Mouse (Mus musculus) CH12.LX (cell line): ENCODE results near the gene Cldn7. TPM values are rescaled to one million over a fixed set of nuclear protein-coding genes. Genes with fewer than 3 reads are reported as not detected.

ENCODE experiments used
- DNase-seq: peaks from one replicate; pipeline ENCODE4 v3.0.0-alpha.2; 2013; ENCODE audit errors: extremely low read depth
- H3K27ac ChIP-seq: 2 replicates; pipeline ENCODE4 v1.5.1; 2012; ENCODE audit warnings: low read depth, mild to moderate bottlenecking, control low read depth, moderate library complexity; ENCODE audit not compliant: insufficient read depth
- H3K27me3 ChIP-seq: replicated peaks from 2 replicates; pipeline ENCODE3; 2012; ENCODE audit warnings: inconsistent platforms
- H3K36me3 ChIP-seq, 2 experiments: replicated peaks in 1 of 2; 2 replicates each; pipeline versions ENCODE3 to v1.6.1; 2012; ENCODE audit warnings: inconsistent platforms in 1 of 2, low read length in 1 of 2, mild to moderate bottlenecking in 1 of 2, mixed read lengths in 1 of 2, moderate library complexity in 1 of 2; ENCODE audit not compliant: control insufficient read depth in 1 of 2, insufficient read depth in 1 of 2
- H3K4me1 ChIP-seq, 2 experiments: 2 replicates each; pipeline ENCODE4 v1.6.1; 2012; ENCODE audit warnings: inconsistent platforms in 1 of 2, moderate library complexity in 1 of 2; ENCODE audit not compliant: insufficient read depth in 2 of 2, control insufficient read depth in 1 of 2
- H3K4me2 ChIP-seq: 2 replicates; pipeline ENCODE4 v1.6.1; 2012; ENCODE audit warnings: low read depth, mild to moderate bottlenecking, control low read depth; ENCODE audit not compliant: poor library complexity, insufficient read depth, severe bottlenecking
- H3K4me3 ChIP-seq, 3 experiments: fragments of 150-350 bp in 1 of 3; sonication (generic) in 1 of 3; replicated peaks in 1 of 3; 2 replicates each; pipeline versions ENCODE3 to v1.5.1; 2011 to 2012; ENCODE audit warnings: low read depth in 2 of 3, low read length in 2 of 3, mild to moderate bottlenecking in 2 of 3, moderate library complexity in 2 of 3, control low read depth in 1 of 3, improper control_type of control experiment in 1 of 3, inconsistent platforms in 1 of 3, mixed read lengths in 1 of 3; ENCODE audit not compliant: poor library complexity in 1 of 3
- H3K79me2 ChIP-seq: replicated peaks from 2 replicates; pipeline ENCODE4 v1.6.1; 2012; ENCODE audit warnings: mild to moderate bottlenecking, moderate library complexity; ENCODE audit not compliant: control insufficient read depth, poor library complexity, insufficient read depth, severe bottlenecking; ENCODE audit errors: extremely low read depth
- H3K9ac ChIP-seq: 2 replicates; pipeline ENCODE4 v1.6.1; 2012; ENCODE audit warnings: low read depth, mild to moderate bottlenecking, control low read depth, moderate library complexity; ENCODE audit not compliant: insufficient read depth
- H3K9me3 ChIP-seq: replicated peaks from 2 replicates; pipeline ENCODE3; 2012; ENCODE audit warnings: low read length, inconsistent platforms, mixed read lengths
- BHLHE40 ChIP-seq: IDR thresholded peaks from 2 replicates; pipeline ENCODE4 v1.6.1; 2011; ENCODE audit warnings: mild to moderate bottlenecking, low read depth, low read length, improper control_type of control experiment
- CHD1 ChIP-seq: IDR thresholded peaks from 2 replicates; pipeline ENCODE4 v1.6.1; 2012; ENCODE audit warnings: low read depth, low read length, improper control_type of control experiment, inconsistent platforms
- CHD2 ChIP-seq: IDR thresholded peaks from 2 replicates; pipeline ENCODE4 v1.6.1; 2011; ENCODE audit warnings: low read length, improper control_type of control experiment
- CTCF ChIP-seq, 2 experiments: IDR thresholded peaks in 1 of 2; conservative IDR thresholded peaks in 1 of 2; 2 replicates each; pipeline ENCODE4 v1.5.1; 2011 to 2012; ENCODE audit warnings: low read depth in 2 of 2, low read length in 2 of 2, improper control_type of control experiment in 1 of 2, inconsistent platforms in 1 of 2, mild to moderate bottlenecking in 1 of 2, moderate library complexity in 1 of 2
- E2F4 ChIP-seq: IDR thresholded peaks from 2 replicates; pipeline ENCODE4 v1.6.1; 2011; ENCODE audit warnings: low read depth, low read length, improper control_type of control experiment; ENCODE audit not compliant: insufficient replicate concordance
- EP300 ChIP-seq: IDR thresholded peaks from 2 replicates; pipeline ENCODE4 v1.6.1; 2011; ENCODE audit warnings: low read length, improper control_type of control experiment
- ETS1 ChIP-seq: conservative IDR thresholded peaks from 2 replicates; pipeline ENCODE4 v1.6.1; 2012; ENCODE audit warnings: low read depth, mild to moderate bottlenecking, inconsistent platforms, low read length, improper control_type of control experiment, moderate library complexity
- GABPA ChIP-seq: IDR thresholded peaks from 2 replicates; pipeline ENCODE4 v1.6.1; 2012; ENCODE audit warnings: low read depth, low read length, improper control_type of control experiment, inconsistent platforms; ENCODE audit not compliant: insufficient replicate concordance
- HCFC1 ChIP-seq: IDR thresholded peaks from 2 replicates; pipeline ENCODE4 v1.6.1; 2012; ENCODE audit warnings: low read depth, mild to moderate bottlenecking, inconsistent platforms, low read length, improper control_type of control experiment
- IRF4 ChIP-seq: IDR thresholded peaks from 2 replicates; pipeline ENCODE4 v1.6.1; 2014; ENCODE audit warnings: low read depth, mild to moderate bottlenecking, inconsistent platforms, low read length, improper control_type of control experiment
- JUN ChIP-seq: IDR thresholded peaks from 2 replicates; pipeline ENCODE4 v1.6.1; 2011; ENCODE audit warnings: low read depth, mild to moderate bottlenecking, low read length, improper control_type of control experiment, moderate library complexity; ENCODE audit not compliant: insufficient read depth
- JUND ChIP-seq: conservative IDR thresholded peaks from 2 replicates; pipeline ENCODE4 v1.6.1; 2011; ENCODE audit warnings: low read depth, low read length, improper control_type of control experiment
- KAT2A ChIP-seq: IDR thresholded peaks from 2 replicates; pipeline ENCODE4 v1.6.1; 2012; ENCODE audit warnings: low read length, improper control_type of control experiment, inconsistent platforms; ENCODE audit not compliant: insufficient replicate concordance
- MAX ChIP-seq: IDR thresholded peaks from 2 replicates; pipeline ENCODE4 v1.6.1; 2011; ENCODE audit warnings: low read length, improper control_type of control experiment
- MAZ ChIP-seq: IDR thresholded peaks from 2 replicates; pipeline ENCODE4 v1.6.1; 2012; ENCODE audit warnings: low read depth, mild to moderate bottlenecking, inconsistent platforms, low read length, improper control_type of control experiment, moderate library complexity
- MEF2A ChIP-seq: IDR thresholded peaks from 2 replicates; pipeline ENCODE4 v1.6.1; 2014; ENCODE audit warnings: low read depth, mild to moderate bottlenecking, inconsistent platforms, low read length, improper control_type of control experiment, borderline replicate concordance
- MXI1 ChIP-seq: IDR thresholded peaks from 2 replicates; pipeline ENCODE4 v1.6.1; 2011; ENCODE audit warnings: mild to moderate bottlenecking, low read depth, low read length, improper control_type of control experiment
- MYC ChIP-seq: IDR thresholded peaks from 2 replicates; pipeline ENCODE4 v1.6.1; 2011; ENCODE audit warnings: low read depth, mild to moderate bottlenecking, improper control_type of control experiment, low read length
- NELFE ChIP-seq: IDR thresholded peaks from 2 replicates; pipeline ENCODE4 v1.6.1; 2011; ENCODE audit warnings: low read depth, low read length, improper control_type of control experiment
- NRF1 ChIP-seq: IDR thresholded peaks from 2 replicates; pipeline ENCODE4 v1.6.1; 2014; ENCODE audit warnings: low read depth, mild to moderate bottlenecking, inconsistent platforms, low read length, improper control_type of control experiment, moderate library complexity
- POLR2A ChIP-seq: IDR thresholded peaks from 2 replicates; pipeline ENCODE4 v1.6.1; 2011; ENCODE audit warnings: low read depth, mild to moderate bottlenecking, improper control_type of control experiment, low read length
- RAD21 ChIP-seq: IDR thresholded peaks from 2 replicates; pipeline ENCODE4 v1.6.1; 2011; ENCODE audit warnings: low read depth, mild to moderate bottlenecking, low read length, improper control_type of control experiment, moderate library complexity
- SIN3A ChIP-seq: IDR thresholded peaks from 2 replicates; pipeline ENCODE4 v1.6.1; 2012; ENCODE audit warnings: low read length, improper control_type of control experiment, inconsistent platforms
- TBP ChIP-seq: conservative IDR thresholded peaks from 2 replicates; pipeline ENCODE4 v1.6.1; 2011; ENCODE audit warnings: low read depth, low read length, improper control_type of control experiment
- UBTF ChIP-seq: IDR thresholded peaks from 2 replicates; pipeline ENCODE4 v1.6.1; 2012; ENCODE audit warnings: low read depth, mild to moderate bottlenecking, inconsistent platforms, low read length, improper control_type of control experiment, moderate library complexity
- USF1 ChIP-seq: IDR thresholded peaks from 2 replicates; pipeline ENCODE4 v1.6.1; 2014; ENCODE audit warnings: low read depth, mild to moderate bottlenecking, inconsistent platforms, low read length, improper control_type of control experiment
- USF2 ChIP-seq: conservative IDR thresholded peaks from 2 replicates; pipeline ENCODE4 v1.6.1; 2011; ENCODE audit warnings: low read depth, low read length, improper control_type of control experiment
- ZKSCAN1 ChIP-seq: IDR thresholded peaks from 2 replicates; pipeline ENCODE4 v1.6.1; 2012; ENCODE audit warnings: low read depth, inconsistent platforms, low read length, improper control_type of control experiment, borderline replicate concordance
- ZMIZ1 ChIP-seq: IDR thresholded peaks from 2 replicates; pipeline ENCODE4 v1.6.1; 2012; ENCODE audit warnings: low read depth, mild to moderate bottlenecking, inconsistent platforms, low read length, improper control_type of control experiment
- ZNF384 ChIP-seq: IDR thresholded peaks from 2 replicates; pipeline ENCODE4 v1.6.1; 2012; ENCODE audit warnings: low read depth, low read length, improper control_type of control experiment, inconsistent platforms
- dilution Hi-C: fragments of 300-500 bp; cut with MboI; formaldehyde crosslinking; loops from 2 replicates; pipeline ENCODE4 v1.14.3; 2020; ENCODE audit warnings: low sequenced_read_pairs; ENCODE audit not compliant: extremely low pct_unique_long_range_greater_than_20kb, extremely low pct_ligation_motif_present
- in situ Hi-C: fragments of 300-500 bp; cut with MboI; formaldehyde crosslinking; loops from 3 replicates; pipeline ENCODE4 v1.14.3; 2019; ENCODE audit warnings: low sequenced_read_pairs, low pct_ligation_motif_present, low pct_unique_long_range_greater_than_20kb, mixed read lengths
- polyA plus RNA-seq: library from polyadenylated mRNA; unstranded; fragments of >175 nt; gene quantifications from 2 replicates; pipeline ENCODE4 v1.2.1, GENCODE M21; 2012; ENCODE audit warnings: low read depth; ENCODE audit not compliant: insufficient read length
- total RNA-seq, 2 experiments: library from RNA; depleted of rRNA; stranded (reverse); fragments of 300-350 nt in 1 of 2; fragments of >200 nt in 1 of 2; gene quantifications; 2 replicates each; pipeline ENCODE4 v1.2.3; 2012 to 2014

Gene Cldn7
- total and polyA plus RNA-seq, 3 experiments, result not detected

GRCm38 (mm10) chr11:69948066-69948762 lies 16.4 kb upstream of the Cldn7 start, which contains the start of gene Slc2a4:
Slc2a4 (minus strand) TSS chr11:69948188.
- in situ Hi-C loops, result no loop called here
- peak within 1 kb of the TSS; percentile 24 to 56 (median 43) for H3K4me3 ChIP-seq
- H3K9me3 ChIP-seq, result no peaks in the 10 kb centered on the region
- TF ChIP-seq RAD21 (no peak), GABPA (no peak), CHD1 (no peak), NRF1 (no peak), E2F4 (0 out of 2 replicates have a peak, but pooled peaks have one; percentile 40), POLR2A (peak; percentile 55), BHLHE40 (no peak), HCFC1 (no peak), TBP (0 out of 2 replicates have a peak, but pooled peaks have one; percentile 23), MXI1 (peak; percentile 70; the same call in 1 of the 2 replicates), SIN3A (peak; percentile 65; the same call in 1 of the 2 replicates), MEF2A (no peak), MAX (no peak), MAZ (0 out of 2 replicates have a peak, but pooled peaks have one; percentile 49)
- no peak within 1 kb of the TSS for H3K27ac ChIP-seq
- H3K79me2 ChIP-seq, result no peaks in the 10 kb centered on the region
- peaks cover 14% of the 10 kb centered on the region for H3K27me3 ChIP-seq
- peaks cover 0 to 10% of the 10 kb centered on the region in 2 experiments for H3K36me3 ChIP-seq
- peaks cover 23 to 39% of the 10 kb centered on the region in 2 experiments for H3K4me1 ChIP-seq
- H3K9ac ChIP-seq, result no peak within 1 kb of the TSS
- dilution Hi-C loops, result no loop called here
- DNase-seq, result peak; percentile 94
- H3K4me2 ChIP-seq, result peak within 1 kb of the TSS; percentile 79

DNA sequence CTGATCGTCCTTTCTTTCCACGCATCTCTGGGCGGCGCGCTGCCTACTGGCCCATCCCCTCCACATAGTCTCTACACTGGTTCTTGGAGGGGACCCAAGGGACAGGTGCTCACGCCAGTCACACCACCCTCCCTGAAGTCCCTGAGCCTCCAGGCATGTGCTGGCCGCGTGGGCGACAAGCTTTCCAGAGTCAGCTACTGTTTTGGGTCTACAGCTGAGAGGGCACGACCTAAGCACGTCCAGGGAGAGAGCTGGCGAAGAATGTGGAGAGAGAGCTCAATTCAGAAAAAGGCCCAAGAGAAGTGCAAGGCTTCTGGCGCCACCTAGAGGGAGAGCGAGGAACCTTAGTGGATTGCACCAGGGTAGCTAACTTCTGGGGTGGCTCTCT lies 15.8 kb upstream of the Cldn7 start:
- H3K4me3 ChIP-seq, result peak overlapping the region in 2 of 3 experiments; percentile 24 to 43
- dilution Hi-C loops, result no loop called here
- H3K4me1 ChIP-seq, result peaks cover 23 to 45% of the 10 kb centered on the region in 2 experiments
- DNase-seq, result peak; percentile 94
- H3K79me2 ChIP-seq, result no peaks in the 10 kb centered on the region
- H3K36me3 ChIP-seq, result peaks cover 0 to 10% of the 10 kb centered on the region in 2 experiments
- H3K4me2 ChIP-seq, result peak overlapping the region; percentile 79
- no peak overlapping the region for H3K27ac ChIP-seq
- in situ Hi-C loops, result no loop called here
- H3K27me3 ChIP-seq, result peaks cover 14% of the 10 kb centered on the region
- H3K9ac ChIP-seq, result no peak overlapping the region
- H3K9me3 ChIP-seq, result no peaks in the 10 kb centered on the region
- TF ChIP-seq MAX (peak; percentile 31; the same call in 1 of the 2 replicates), ETS1 (0 out of 2 replicates have a peak, but pooled peaks have one; percentile 10), CHD2 (no peak), JUN (0 out of 2 replicates have a peak, but pooled peaks have one; percentile 23), ZMIZ1 (no peak), RAD21 (peak; percentile 99), MYC (peak; percentile 83), JUND (no peak; the same call in 1 of the 2 replicates), BHLHE40 (peak; percentile 86), IRF4 (peak; percentile 47), CTCF (conservative IDR thresholded peaks at IDR 0.05 in 1 of 2, IDR thresholded peaks at IDR 0.05 in 1 of 2; ENCODE audit: low read depth in 2 of 2, low read length in 2 of 2) (peak; percentile 94 to 99), KAT2A (no peak), UBTF (no peak), NRF1 (0 out of 2 replicates have a peak, but pooled peaks have one; percentile 20), EP300 (peak; percentile 47; the same call in 1 of the 2 replicates), NELFE (peak; percentile 53; the same call in 1 of the 2 replicates), MAZ (peak; percentile 71; the same call in 1 of the 2 replicates), ZNF384 (no peak; the same call in 1 of the 2 replicates), ZKSCAN1 (no peak), USF2 (no peak), USF1 (no peak), TBP (no peak)
